Mouse (Mus musculus): Measurements from ENCODE around the gene Plcb4. TPM values are rescaled to one million over a fixed set of nuclear protein-coding genes. Genes with fewer than 3 reads are reported as not detected.
A peak's percentile ranks its signal among the peaks of the same experiment; 100 is the strongest.
"Not testable (repeated sequence)": the region's sequence is repeated elsewhere in the genome, so short reads cannot be mapped to it uniquely, and the experiment has no call there.

Plcb4 gene
- total RNA-seq, 2 experiments from 2014 or later = 67.5 to 81.8 TPM

GRCm38 (mm10) chr2:135725362-135725761, 66.6 kb downstream of the Plcb4 start:
- H3K27ac ChIP-seq = no peak overlapping the region
- no peak overlapping the region for H3K4me3 ChIP-seq
- DNase-seq (ENCODE audit: extremely low spot score in 1 of 2, low spot score in 2 of 2) = no peak
- TF ChIP-seq CTCF (IDR thresholded peaks at IDR 0.05) = no peak
- intact Hi-C loops (cut with DNase I) = no loop called here

DNA sequence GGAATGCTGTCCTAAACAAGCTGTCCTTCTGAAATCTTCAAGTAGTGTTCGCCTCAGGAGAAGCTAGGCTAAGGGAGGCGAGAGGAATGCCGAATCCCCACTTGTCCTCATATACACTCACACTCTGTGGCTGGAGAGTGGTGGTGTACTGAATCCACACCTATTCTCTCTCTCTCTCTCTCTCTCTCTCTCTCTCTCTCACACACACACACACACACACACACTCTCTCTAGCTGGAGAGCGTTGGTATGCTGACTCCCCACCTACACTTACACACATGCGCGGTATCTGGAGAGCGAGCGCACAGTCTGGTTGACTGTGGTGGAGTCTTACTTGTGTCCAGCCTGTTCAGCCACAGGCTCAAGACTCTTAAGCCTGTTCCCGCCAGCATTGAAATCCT, 68.3 kb downstream of the Plcb4 start:
- no peak for TF ChIP-seq CTCF (IDR thresholded peaks at IDR 0.05)
- H3K27ac ChIP-seq = no peak overlapping the region
- intact Hi-C loops (cut with DNase I) = no loop called here
- H3K4me3 ChIP-seq = no peak overlapping the region
- DNase-seq (ENCODE audit: extremely low spot score in 1 of 2, low spot score in 2 of 2) = no peak

- Histone ChIP-seq H3K27ac (no peak overlapping the region), H3K4me3 (no peak overlapping the region)
- intact Hi-C loops (cut with DNase I) = no loop called here
- no peak for DNase-seq (ENCODE audit: extremely low spot score in 1 of 2, low spot score in 2 of 2)
- no peak for TF ChIP-seq CTCF (IDR thresholded peaks at IDR 0.05)
These were observed 69.1 kb downstream of the Plcb4 start for GRCm38 (mm10) chr2:135727925-135728324.

GRCm38 (mm10) chr2:135731591-135731990, 72.8 kb downstream of the Plcb4 start:
- TF ChIP-seq CTCF (IDR thresholded peaks at IDR 0.05) = no peak

GRCm38 (mm10) chr2:135732651-135733050, 73.8 kb downstream of the Plcb4 start:
- intact Hi-C loops (cut with DNase I) = no loop called here
- TF ChIP-seq CTCF (IDR thresholded peaks at IDR 0.05) = no peak
- DNase-seq (ENCODE audit: extremely low spot score in 1 of 2, low spot score in 2 of 2) = no peak
- Histone ChIP-seq H3K27ac (no peak overlapping the region), H3K4me3 (no peak overlapping the region)

More at GRCm38 (mm10) chr2:135731591-135731990, 72.8 kb downstream of the Plcb4 start:
- Histone ChIP-seq H3K27ac (no peak overlapping the region), H3K4me3 (no peak overlapping the region)
- DNase-seq (ENCODE audit: extremely low spot score in 1 of 2, low spot score in 2 of 2) = no peak
- intact Hi-C loops (cut with DNase I) = no loop called here

DNA sequence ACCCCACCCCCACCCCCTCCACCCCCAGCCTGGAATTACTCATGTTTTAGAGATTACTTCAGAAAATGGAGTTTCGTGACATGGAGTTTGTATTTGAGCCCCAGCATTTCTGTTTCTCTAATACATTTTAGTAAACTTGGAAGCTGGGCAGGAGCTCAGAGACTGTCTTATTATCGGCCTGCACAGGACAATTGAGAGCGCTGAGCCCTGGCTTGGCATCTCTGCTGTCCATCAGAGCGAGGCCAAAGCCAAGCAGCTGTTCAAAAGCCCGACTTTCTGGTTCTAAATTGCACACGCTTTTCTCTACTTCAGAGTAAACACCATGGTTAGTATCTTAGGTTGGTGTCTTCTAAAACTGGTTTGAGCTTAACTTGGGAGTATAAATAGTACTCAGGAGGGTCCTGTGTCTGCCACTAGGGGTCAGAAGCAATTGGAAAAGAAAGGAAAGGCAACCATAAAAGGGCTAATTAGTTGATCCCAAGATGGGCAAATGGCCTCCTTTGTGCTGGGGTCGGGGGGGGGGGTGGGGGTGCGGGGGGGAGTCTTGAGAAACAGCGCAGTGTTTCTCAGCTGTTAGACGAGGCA, 75.2 kb downstream of the Plcb4 start:
- DNase-seq (ENCODE audit: extremely low spot score in 1 of 2, low spot score in 2 of 2) = no peak
- H3K27ac ChIP-seq = no peak overlapping the region
- peak; percentile 42 for TF ChIP-seq CTCF (IDR thresholded peaks at IDR 0.05)
- H3K4me3 ChIP-seq = no peak overlapping the region
- intact Hi-C loops (cut with DNase I) = no loop called here

DNA sequence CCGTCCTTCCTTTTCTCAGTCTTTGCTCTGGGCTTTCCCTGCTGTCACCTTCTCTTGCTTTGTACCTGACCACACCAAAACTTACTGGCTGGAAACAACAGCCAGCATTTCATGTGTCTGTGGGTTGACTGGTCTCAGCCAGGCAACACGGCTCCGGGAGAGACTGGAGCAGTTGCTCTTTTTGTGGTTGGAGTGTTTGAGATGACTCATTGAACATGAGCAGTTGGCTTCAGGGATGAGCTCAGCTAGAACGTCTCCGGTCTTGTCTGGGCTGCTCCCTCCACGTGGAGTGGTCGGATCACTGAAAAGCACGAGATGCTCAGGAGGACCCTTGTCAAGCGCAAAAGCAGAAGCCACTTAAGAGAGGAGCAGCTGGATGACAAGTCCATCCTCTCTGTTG, 78.7 kb downstream of the Plcb4 start:
- Histone ChIP-seq H3K27ac (no peak overlapping the region), H3K4me3 (no peak overlapping the region)
- no peak for DNase-seq (ENCODE audit: extremely low spot score in 1 of 2, low spot score in 2 of 2)
- intact Hi-C loops (cut with DNase I) = no loop called here
- no peak for TF ChIP-seq CTCF (IDR thresholded peaks at IDR 0.05)

DNA sequence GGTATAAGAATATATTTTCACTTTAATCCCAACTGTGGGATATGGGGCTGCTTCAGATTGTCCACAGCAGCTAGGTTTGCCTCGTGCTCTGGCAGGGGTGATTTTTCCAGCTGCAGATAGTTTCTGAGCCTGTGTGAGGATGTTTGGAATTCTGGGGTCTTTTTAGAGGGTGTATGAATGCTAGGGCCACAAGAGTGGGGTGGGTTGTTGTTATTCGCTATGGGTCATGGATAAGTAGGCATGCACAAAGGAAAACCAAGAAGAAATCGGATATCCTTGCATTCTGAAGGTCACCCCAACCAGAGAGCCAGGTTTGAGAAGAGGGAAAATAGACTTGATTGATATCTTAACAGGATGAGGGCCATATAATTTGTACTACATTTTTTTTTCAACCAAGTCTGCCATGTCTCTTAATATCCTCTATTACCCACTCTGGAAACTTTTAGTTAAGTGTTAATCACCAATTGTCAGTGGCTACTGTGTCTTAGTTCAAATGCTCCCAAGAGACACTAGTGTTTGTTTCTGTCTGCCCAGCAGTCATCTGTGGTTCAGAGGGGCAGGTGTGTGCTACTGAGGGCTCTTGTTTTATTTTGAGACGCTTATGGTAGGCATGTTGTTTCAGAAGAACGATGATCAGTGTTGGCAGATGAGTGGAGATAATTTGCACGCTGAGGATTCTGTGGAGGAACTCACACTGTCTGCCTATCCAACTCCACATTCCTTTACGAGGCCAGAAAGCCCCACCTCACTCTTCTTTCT, 79.4 kb downstream of the Plcb4 start:
- H3K27ac ChIP-seq; intact Hi-C loops (cut with DNase I); H3K4me3 ChIP-seq; DNase-seq (ENCODE audit: extremely low spot score in 1 of 2, low spot score in 2 of 2): not testable (repeated sequence)

- no peak for DNase-seq (ENCODE audit: extremely low spot score in 1 of 2, low spot score in 2 of 2)
- intact Hi-C loops (cut with DNase I) = no loop called here
- Histone ChIP-seq H3K27ac (no peak overlapping the region), H3K4me3 (no peak overlapping the region)
- no peak for TF ChIP-seq CTCF (IDR thresholded peaks at IDR 0.05)
These were observed 80.1 kb downstream of the Plcb4 start for GRCm38 (mm10) chr2:135738950-135739349.

- intact Hi-C loops (cut with DNase I) = loop anchor here (10.0 kb wide), 1 partner anchor 182 kb away; no protein-coding TSS in a partner anchor
- Histone ChIP-seq H3K27ac (no peak overlapping the region), H3K4me3 (no peak overlapping the region)
- no peak for TF ChIP-seq CTCF (IDR thresholded peaks at IDR 0.05)
- DNase-seq (ENCODE audit: extremely low spot score in 1 of 2, low spot score in 2 of 2) = no peak
These were observed 84.3 kb downstream of the Plcb4 start for GRCm38 (mm10) chr2:135742954-135743700.

- DNase-seq (ENCODE audit: extremely low spot score in 1 of 2, low spot score in 2 of 2) = no peak
- Histone ChIP-seq H3K4me3 (no peak overlapping the region), H3K27ac (no peak overlapping the region)
- TF ChIP-seq CTCF (IDR thresholded peaks at IDR 0.05) = no peak
- intact Hi-C loops (cut with DNase I) = loop anchor here (5.0 to 10.0 kb wide), 2 partner anchors 180 to 307 kb away; no protein-coding TSS in a partner anchor
These were observed 85.9 kb downstream of the Plcb4 start for GRCm38 (mm10) chr2:135744711-135745110.

- intact Hi-C loops (cut with DNase I) = loop anchor here (5.0 to 10.0 kb wide), 2 partner anchors 180 to 308 kb away; no protein-coding TSS in a partner anchor
- DNase-seq (ENCODE audit: extremely low spot score in 1 of 2, low spot score in 2 of 2) = no peak
- TF ChIP-seq CTCF (IDR thresholded peaks at IDR 0.05) = peak; percentile 40
- Histone ChIP-seq H3K4me3 (no peak overlapping the region), H3K27ac (no peak overlapping the region)
These were observed 86.3 kb downstream of the Plcb4 start for GRCm38 (mm10) chr2:135745126-135745525.

Data from left cerebral cortex, adult 2 months (tissue).